ENCODE assay signal across 8 mouse cellular contexts in the genomic region with DNA sequence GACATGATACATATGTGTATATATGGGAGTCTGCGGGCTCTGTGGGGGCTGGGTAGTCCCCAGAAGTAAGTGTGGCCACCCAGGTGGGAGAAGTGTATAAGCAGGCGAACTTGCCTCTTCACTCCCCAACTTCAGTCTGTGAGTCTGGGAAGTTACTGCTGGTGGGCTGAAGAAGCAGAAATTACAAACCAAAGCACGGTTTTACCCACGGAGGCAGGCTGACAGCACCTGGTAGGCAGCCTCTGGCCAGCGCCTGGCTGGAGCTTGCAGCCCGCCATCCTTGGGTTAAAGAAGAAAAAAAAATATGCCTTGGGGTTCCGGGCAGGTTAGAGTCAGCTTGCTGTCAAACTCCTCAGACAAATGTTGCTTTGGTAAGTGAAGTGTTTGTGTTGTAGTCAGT.
DNase-seq lines count a peak whose midpoint lies in the region; ATAC-seq and TF ChIP-seq lines count a peak whose summit lies in the region.

No protein-coding gene starts in this region.

- no peak for TF ChIP-seq EP300 in heart, postnatal 0 days (IDR thresholded peaks at IDR 0.05; ENCODE audit: low read depth)

- no peak for ATAC-seq in heart, postnatal 0 days (ENCODE audit: insufficient read depth, low read depth)
- ATAC-seq in hindbrain, embryonic 16.5 days = no peak
- ATAC-seq in midbrain, postnatal 0 days (ENCODE audit: low FRiP score) = no peak
- ATAC-seq in inflammation-experienced regulatory T-cells, adult 6 months = no peak

- no peaks in the 10 kb centered on the region for H3K9me3 ChIP-seq in heart, postnatal 0 days (replicated peaks; ENCODE audit: control insufficient read depth, low read length)
- H3K9me3 ChIP-seq in hindbrain, embryonic 16.5 days (ENCODE audit: control insufficient read depth, low read length) = no peaks in the 10 kb centered on the region
- H3K9me3 ChIP-seq in midbrain, postnatal 0 days (ENCODE audit: low read length) = no peaks in the 10 kb centered on the region

- peak overlapping the region; percentile 59 for H3K9ac ChIP-seq in heart, postnatal 0 days (replicated peaks; ENCODE audit: low read depth, low read length)
- H3K9ac ChIP-seq in hindbrain, embryonic 16.5 days (ENCODE audit: low read depth, low read length) = peak overlapping the region; percentile 88
- H3K9ac ChIP-seq in midbrain, postnatal 0 days (replicated peaks; ENCODE audit: low read length, poor library complexity, severe bottlenecking) = peak overlapping the region; percentile 97

- H3K4me3 ChIP-seq in heart, postnatal 0 days (ENCODE audit: low read depth, low read length) = peak overlapping the region; percentile 70
- H3K4me3 ChIP-seq in bone marrow macrophage, adult 2 months (ENCODE audit: insufficient read depth, low read length) = peak overlapping the region; percentile 89
- H3K4me3 ChIP-seq in hindbrain, embryonic 16.5 days (ENCODE audit: low read length) = peak overlapping the region; percentile 71
- H3K4me3 ChIP-seq in midbrain, postnatal 0 days (ENCODE audit: low read depth, low read length) = peak overlapping the region; percentile 70

- no peaks in the 10 kb centered on the region for H3K27me3 ChIP-seq in heart, postnatal 0 days (ENCODE audit: control insufficient read depth, insufficient read depth, low read length)
- H3K27me3 ChIP-seq in hindbrain, embryonic 16.5 days (replicated peaks; ENCODE audit: control insufficient read depth, insufficient read depth, low read length) = no peaks in the 10 kb centered on the region
- no peaks in the 10 kb centered on the region for H3K27me3 ChIP-seq in midbrain, postnatal 0 days (ENCODE audit: insufficient read depth, low read length)

- H3K4me1 ChIP-seq in heart, postnatal 0 days (ENCODE audit: control insufficient read depth, insufficient read depth) = peaks cover 13% of the 10 kb centered on the region
- peaks cover 30% of the 10 kb centered on the region for H3K4me1 ChIP-seq in bone marrow macrophage, adult 2 months (ENCODE audit: control insufficient read depth, insufficient read depth, low read length)
- H3K4me1 ChIP-seq in hindbrain, embryonic 16.5 days (ENCODE audit: control insufficient read depth, insufficient read depth, low read depth, low read length) = peaks cover 31% of the 10 kb centered on the region
- H3K4me1 ChIP-seq in midbrain, postnatal 0 days (ENCODE audit: insufficient read depth, low read length) = peaks cover 6% of the 10 kb centered on the region; the same call in 1 of the 2 replicates

- WGBS in heart, postnatal 0 days = 6% methylated on average over 7 of the region's 7 CpGs
- WGBS in hindbrain, embryonic 16.5 days = 2% methylated on average over 7 of the region's 7 CpGs
- WGBS in midbrain, postnatal 0 days = 4% methylated on average over 7 of the region's 7 CpGs

- H3K4me2 ChIP-seq in heart, postnatal 0 days (ENCODE audit: low read depth, low read length) = peak overlapping the region; percentile 98
- H3K4me2 ChIP-seq in hindbrain, embryonic 16.5 days (ENCODE audit: low read length) = peak overlapping the region; percentile 84
- H3K4me2 ChIP-seq in midbrain, postnatal 0 days (ENCODE audit: low read depth, low read length, poor library complexity, severe bottlenecking) = peak overlapping the region; percentile 67

- no peak for TF ChIP-seq CTCF in heart, postnatal 0 days (IDR thresholded peaks at IDR 0.05; ENCODE audit: low read depth)
- no peak for TF ChIP-seq CTCF in bone marrow macrophage, adult 2 months (IDR thresholded peaks at IDR 0.05; ENCODE audit: low read depth, low read length)
- TF ChIP-seq CTCF in midbrain, postnatal 0 days (IDR thresholded peaks at IDR 0.05) = no peak

- no peak for DNase-seq in heart, postnatal 0 days (ENCODE audit: low spot score)
- no peak for DNase-seq in heart, adult 18-20 months
- no peak for DNase-seq in midbrain, postnatal 0 days (ENCODE audit: low spot score)
- DNase-seq in left cerebral cortex, postnatal 25 days (ENCODE audit: low spot score in 2 of 2) = no peak
- DNase-seq in frontal cortex, postnatal 10 days (ENCODE audit: low spot score in 2 of 2) = no peak

- intact Hi-C loops in left cerebral cortex, postnatal 25 days (cut with DNase I) = loop anchor here (5.0 kb wide), 1 partner anchor 190 kb away; no protein-coding TSS in a partner anchor

- no peak for TF ChIP-seq POLR2A in bone marrow macrophage, adult 2 months (IDR thresholded peaks at IDR 0.05; ENCODE audit: borderline replicate concordance, low read depth, low read length)

- H3K27ac ChIP-seq in heart, postnatal 0 days (ENCODE audit: low read depth) = peak overlapping the region; percentile 88; the same call in 1 of the 2 replicates
- H3K27ac ChIP-seq in bone marrow macrophage, adult 2 months (ENCODE audit: insufficient read depth, low read depth, low read length) = no peak overlapping the region
- H3K27ac ChIP-seq in hindbrain, embryonic 16.5 days (ENCODE audit: low read depth, low read length) = peak overlapping the region; percentile 98
- peak overlapping the region; percentile 98; the same call in 1 of the 2 replicates for H3K27ac ChIP-seq in midbrain, postnatal 0 days (ENCODE audit: low read depth, low read length)

- H3K36me3 ChIP-seq in heart, postnatal 0 days (replicated peaks; ENCODE audit: control insufficient read depth, insufficient read depth, low read length) = no peaks in the 10 kb centered on the region
- no peaks in the 10 kb centered on the region for H3K36me3 ChIP-seq in hindbrain, embryonic 16.5 days (ENCODE audit: control insufficient read depth, insufficient read depth, low read length)
- H3K36me3 ChIP-seq in midbrain, postnatal 0 days (ENCODE audit: insufficient read depth, low read length) = no peaks in the 10 kb centered on the region
